Mouse (Mus musculus) brown adipose tissue, adult 24 weeks (tissue): Measurements from ENCODE around the gene Tns1. TPM values are rescaled to one million over a fixed set of nuclear protein-coding genes. Genes with fewer than 3 reads are reported as not detected.

Experiments
- H3K27ac ChIP-seq: fragments of 200-500 bp; replicated peaks from 2 replicates; pipeline ENCODE4 v1.5.1; 2012; ENCODE audit warnings: low read depth, mild to moderate bottlenecking, low read length
- H3K4me1 ChIP-seq: fragments of 200-500 bp; 2 replicates; pipeline ENCODE4 v1.6.1; 2012; ENCODE audit warnings: low read length, mixed read lengths; ENCODE audit not compliant: control insufficient read depth, insufficient read depth, insufficient read length
- H3K4me3 ChIP-seq: fragments of 200-500 bp; 2 replicates; pipeline ENCODE4 v1.5.1; 2012; ENCODE audit warnings: low read depth, mild to moderate bottlenecking, low read length, moderate library complexity; ENCODE audit not compliant: insufficient read depth
- polyA plus RNA-seq: library from polyadenylated mRNA; stranded (reverse); fragments of >200 nt; gene quantifications from 2 replicates; pipeline ENCODE4 v1.2.4, GENCODE M21; 2012; ENCODE audit not compliant: missing spikeins, insufficient read depth, insufficient read length

Tns1 gene
- polyA plus RNA-seq, 1 experiment = 237 TPM

GRCm38 (mm10) chr1:74088569-74088968 is 35.7 kb downstream of the Tns1 start:
- H3K27ac ChIP-seq = no peak overlapping the region
- no peak overlapping the region for H3K4me3 ChIP-seq
- peaks cover 33% of the 10 kb centered on the region for H3K4me1 ChIP-seq

GRCm38 (mm10) chr1:74085566-74085965 is 38.7 kb downstream of the Tns1 start:
- Histone ChIP-seq H3K27ac (0 out of 2 replicates have a peak overlapping the region, but pooled peaks have one; percentile 17), H3K4me3 (no peak overlapping the region), H3K4me1 (peaks cover 46% of the 10 kb centered on the region)

GRCm38 (mm10) chr1:74084752-74085151 is 39.5 kb downstream of the Tns1 start:
- Histone ChIP-seq H3K27ac (peak overlapping the region; percentile 78), H3K4me1 (peaks cover 46% of the 10 kb centered on the region), H3K4me3 (no peak overlapping the region)

GRCm38 (mm10) chr1:74084065-74084705 is 40.1 kb downstream of the Tns1 start:
- Histone ChIP-seq H3K4me1 (peaks cover 46% of the 10 kb centered on the region), H3K27ac (peak overlapping the region; percentile 78), H3K4me3 (no peak overlapping the region)

GRCm38 (mm10) chr1:74082841-74083463 is 41.3 kb downstream of the Tns1 start:
- Histone ChIP-seq H3K4me1 (peaks cover 44% of the 10 kb centered on the region), H3K4me3 (peak overlapping the region; percentile 19), H3K27ac (peak overlapping the region; percentile 98)

GRCm38 (mm10) chr1:74081573-74081989 is 42.7 kb downstream of the Tns1 start:
- H3K27ac ChIP-seq = peak overlapping the region; percentile 98
- no peak overlapping the region for H3K4me3 ChIP-seq

GRCm38 (mm10) chr1:74077353-74077752 is 46.9 kb downstream of the Tns1 start:
- H3K4me3 ChIP-seq = no peak overlapping the region
- H3K27ac ChIP-seq = peak overlapping the region; percentile 82
- H3K4me1 ChIP-seq = peaks cover 44% of the 10 kb centered on the region

More at GRCm38 (mm10) chr1:74081573-74081989, 42.7 kb downstream of the Tns1 start:
- H3K4me1 ChIP-seq = peaks cover 44% of the 10 kb centered on the region

GRCm38 (mm10) chr1:74076230-74076629 is 48.0 kb downstream of the Tns1 start:
- peaks cover 38% of the 10 kb centered on the region for H3K4me1 ChIP-seq
- peak overlapping the region; percentile 74; the same call in 1 of the 2 replicates for H3K27ac ChIP-seq
- no peak overlapping the region for H3K4me3 ChIP-seq

GRCm38 (mm10) chr1:74074693-74075485 is 49.4 kb downstream of the Tns1 start:
- no peak overlapping the region for H3K4me3 ChIP-seq
- H3K27ac ChIP-seq = peak overlapping the region; percentile 93
- H3K4me1 ChIP-seq = peaks cover 45% of the 10 kb centered on the region

GRCm38 (mm10) chr1:74073791-74074190 is 50.5 kb downstream of the Tns1 start:
- H3K27ac ChIP-seq = peak overlapping the region; percentile 93
- no peak overlapping the region for H3K4me3 ChIP-seq
- peaks cover 54% of the 10 kb centered on the region for H3K4me1 ChIP-seq

GRCm38 (mm10) chr1:74070745-74071144 is 53.5 kb downstream of the Tns1 start:
- Histone ChIP-seq H3K4me3 (no peak overlapping the region), H3K27ac (peak overlapping the region; percentile 24; the same call in 1 of the 2 replicates), H3K4me1 (peaks cover 66% of the 10 kb centered on the region)

- Histone ChIP-seq H3K4me3 (no peak overlapping the region), H3K4me1 (peaks cover 61% of the 10 kb centered on the region)
Observed at GRCm38 (mm10) chr1:74070001-74070551, 54.2 kb downstream of the Tns1 start.

GRCm38 (mm10) chr1:74069085-74069835 is 55.0 kb downstream of the Tns1 start:
- Histone ChIP-seq H3K27ac (peak overlapping the region; percentile 35), H3K4me3 (peak overlapping the region; percentile 34), H3K4me1 (peaks cover 56% of the 10 kb centered on the region)

More at GRCm38 (mm10) chr1:74070001-74070551, 54.2 kb downstream of the Tns1 start:
- H3K27ac ChIP-seq = peak overlapping the region; percentile 24

- H3K4me1 ChIP-seq = peaks cover 52% of the 10 kb centered on the region
- H3K4me3 ChIP-seq = peak overlapping the region; percentile 56
- peak overlapping the region; percentile 35 for H3K27ac ChIP-seq
Observed at GRCm38 (mm10) chr1:74068366-74069084, 55.7 kb downstream of the Tns1 start.
